Mouse (Mus musculus) C3H10T1/2 (cell line): ENCODE data around the gene Gpr107. TPM values are rescaled to one million over a fixed set of nuclear protein-coding genes. Genes with fewer than 3 reads are reported as not detected.

Experiments
- polyA plus RNA-seq, 2 experiments: library from polyadenylated mRNA; unstranded; fragments of >200 nt; fragmentation: generic; extraction: Trizol; gene quantifications; one replicate each; pipeline ENCODE4 v1.2.1; 2012; ENCODE audit warnings: missing spikeins in 2 of 2

Gene Gpr107
- polyA plus RNA-seq: 10 to 100 TPM; 12.6 to 21.5 TPM

GRCm38 (mm10) chr2:31151892-31152812, at the start of gene Gpr107:
Gene Gpr107 (plus strand): TSS chr2:31152316.

DNA sequence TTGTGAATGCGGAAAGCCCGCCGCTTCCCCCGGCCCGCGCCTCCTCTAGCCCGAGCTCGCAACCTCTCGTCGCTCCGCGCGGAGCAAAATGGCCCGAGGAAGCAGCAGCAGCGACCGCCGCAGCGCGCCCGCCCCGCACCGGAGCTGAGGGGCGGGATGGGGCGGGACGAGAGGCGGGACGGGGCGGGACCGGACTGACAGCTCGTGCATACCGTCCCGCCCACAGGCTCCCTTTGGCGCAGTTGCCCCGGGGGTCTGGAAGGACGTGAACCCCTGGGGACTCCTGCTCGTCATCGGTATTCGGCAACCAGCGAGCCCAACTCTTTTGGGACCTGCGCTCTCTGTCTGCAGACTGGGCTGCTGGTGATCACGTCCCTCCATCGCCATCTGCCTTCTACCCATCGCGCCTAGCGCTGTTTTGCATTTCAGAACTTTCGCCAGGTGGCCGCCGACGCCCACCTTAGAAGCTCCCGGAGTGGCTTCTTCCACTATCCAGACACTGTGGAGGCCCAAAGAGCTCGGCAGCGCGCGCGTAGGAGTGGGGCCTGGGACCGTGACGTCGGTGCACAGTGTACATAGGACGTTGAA, 10.2 kb upstream of the Gpr107 start, which contains the start of gene Fnbp1:
Fnbp1 (minus strand) TSS at position 142 of the 588 bp plus-strand sequence.

DNA sequence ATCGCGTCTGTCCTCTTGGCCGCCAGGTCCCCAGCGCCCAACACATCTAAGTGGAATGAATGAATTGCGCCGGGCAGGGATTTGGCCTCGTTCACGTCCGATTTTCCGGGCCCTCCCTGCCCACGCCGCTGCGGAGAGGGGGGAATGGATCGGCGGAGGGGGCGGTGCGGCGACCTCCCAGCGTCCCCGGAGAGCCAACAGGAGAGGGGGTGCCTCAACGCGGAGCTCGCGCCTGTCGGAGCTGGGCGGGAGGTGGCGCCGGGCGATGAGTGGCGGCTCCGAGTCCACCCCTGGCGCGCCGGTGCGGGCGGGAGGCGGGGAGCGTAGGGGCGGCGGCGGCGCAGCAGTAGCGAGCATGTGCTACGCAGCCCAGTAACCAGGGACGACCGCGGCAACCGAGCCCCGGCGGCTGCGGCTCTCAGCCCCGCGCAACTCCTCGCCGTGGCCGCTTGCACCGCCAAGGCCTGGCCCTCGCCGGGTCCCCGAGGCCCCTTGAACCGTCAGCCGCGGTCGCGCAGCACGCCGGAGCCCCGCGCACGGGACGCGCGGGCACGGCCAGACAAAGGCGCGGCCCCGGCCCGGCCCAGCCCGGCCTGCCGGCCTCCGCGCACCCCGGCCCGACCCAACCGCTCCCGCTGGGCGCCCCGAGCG, 93.5 kb downstream of the Gpr107 start, which contains the start of gene Ncs1:
Ncs1 (plus strand) TSS at position 333 of the 651 bp plus-strand sequence.

Other genes starting within 250 kb of the Gpr107 start
- under 1 TPM; 0.11 to 0.78 TPM for gene Ptges, start 222.5 kb upstream of the Gpr107 start, polyA plus RNA-seq
- 10 to 100 TPM in 1 of 2 experiments, 1 to 10 TPM in 1; 8.1 to 38.6 TPM for gene Tor1b, start 199.4 kb upstream of the Gpr107 start, polyA plus RNA-seq
- gene Tor1a, start 184.4 kb upstream of the Gpr107 start, polyA plus RNA-seq: 10 to 100 TPM; 20.5 to 36.4 TPM
- gene BC005624, start 170.1 kb upstream of the Gpr107 start, polyA plus RNA-seq: 10 to 100 TPM; 14.9 to 41.6 TPM
- gene Usp20, start 170.0 kb upstream of the Gpr107 start, polyA plus RNA-seq: 1 to 10 TPM; 6.1 to 9.8 TPM
- gene Fnbp1, start 10.3 kb upstream of the Gpr107 start, polyA plus RNA-seq: 10 to 100 TPM in 1 of 2 experiments, 1 to 10 TPM in 1; 2.0 to 13.7 TPM
- gene Ncs1, start 93.5 kb downstream of the Gpr107 start, polyA plus RNA-seq: 10 to 100 TPM; 21.5 to 22.3 TPM
- 1 to 10 TPM in 1 of 2 experiments, under 1 TPM in 1; 0.74 to 1.6 TPM for gene Hmcn2, start 162.1 kb downstream of the Gpr107 start, polyA plus RNA-seq